Mouse (Mus musculus): Measurements from ENCODE around the gene Pappa.

Gene Pappa

DNA sequence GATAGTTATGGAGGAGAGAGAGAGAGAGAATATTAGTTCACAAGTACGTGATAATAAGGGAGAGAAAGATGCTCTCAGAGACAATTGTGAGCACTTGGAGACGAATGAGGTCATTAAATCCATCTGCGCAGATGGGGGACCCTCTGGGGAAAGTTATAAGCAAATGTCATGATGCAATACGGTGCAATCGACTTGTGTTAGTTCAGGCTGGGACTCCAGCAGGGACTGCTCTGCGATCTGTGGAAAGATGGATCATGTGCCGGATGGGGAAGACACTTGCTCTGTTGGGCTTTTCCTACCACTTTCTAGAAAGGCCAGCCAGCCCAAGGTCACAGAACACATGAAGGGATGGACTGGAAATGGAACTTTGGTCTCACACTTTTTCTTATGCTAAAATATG lies 226.5 kb downstream of the Pappa start:
- DNase-seq, result no peak

DNA sequence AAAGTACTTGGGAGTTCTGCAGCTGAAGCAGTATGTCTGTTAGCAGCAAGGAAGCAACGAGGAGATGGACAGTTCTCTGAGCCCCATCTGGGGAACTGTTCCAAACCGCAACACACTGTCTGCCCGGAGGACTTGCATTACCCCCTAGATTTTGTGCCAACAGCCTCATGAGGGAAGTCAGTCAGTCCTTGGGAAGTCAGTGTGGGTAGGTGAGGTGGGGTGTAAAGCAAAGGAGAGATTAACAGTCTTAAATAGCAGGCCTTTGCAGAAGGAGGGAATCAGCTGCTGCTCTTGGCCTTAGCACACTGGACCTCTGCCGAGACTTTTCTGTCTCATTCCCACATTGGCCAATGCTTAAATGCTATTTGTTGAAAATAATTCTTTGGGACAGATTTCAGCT lies 230.6 kb downstream of the Pappa start:
- no peak for DNase-seq

DNA sequence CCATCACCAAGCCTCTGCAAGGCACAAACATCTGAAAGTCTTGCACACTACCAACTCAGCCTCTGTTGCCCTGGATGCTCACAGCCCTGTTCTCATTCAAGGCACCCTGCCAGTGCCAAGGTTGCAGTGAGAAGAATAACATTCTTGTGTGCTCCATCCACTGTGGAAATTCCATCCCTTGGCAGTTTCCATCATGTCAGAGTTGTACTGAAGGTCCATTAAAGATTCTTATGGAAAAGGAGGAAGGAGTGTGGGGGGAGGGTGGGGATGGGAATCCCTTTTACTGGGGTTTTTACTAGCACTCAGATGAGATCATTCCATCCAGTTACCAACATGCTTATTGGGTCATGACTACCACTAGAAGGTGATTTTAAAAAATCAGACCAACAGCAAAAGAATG lies 243.2 kb downstream of the Pappa start:
- no peak for DNase-seq

DNA sequence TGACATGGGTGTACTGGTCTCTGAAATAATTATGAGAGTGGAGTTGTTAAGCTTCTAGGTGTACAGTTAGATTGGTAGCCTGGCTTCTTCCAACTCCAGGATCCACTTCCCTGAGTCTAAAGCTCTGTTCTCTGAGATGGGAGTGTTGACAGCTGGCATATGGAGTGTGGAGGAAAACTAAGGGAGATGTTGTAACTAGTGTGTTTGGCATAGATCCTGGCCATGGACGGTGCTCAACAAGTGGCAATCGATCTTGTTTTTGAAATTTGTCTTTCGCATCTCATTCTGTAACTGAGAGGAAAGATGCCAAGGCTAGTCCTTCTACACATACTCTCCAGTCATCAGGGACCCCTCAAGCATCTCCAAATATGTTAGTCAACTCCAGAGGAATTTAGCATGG lies 248.8 kb downstream of the Pappa start:
- no peak for DNase-seq

DNA sequence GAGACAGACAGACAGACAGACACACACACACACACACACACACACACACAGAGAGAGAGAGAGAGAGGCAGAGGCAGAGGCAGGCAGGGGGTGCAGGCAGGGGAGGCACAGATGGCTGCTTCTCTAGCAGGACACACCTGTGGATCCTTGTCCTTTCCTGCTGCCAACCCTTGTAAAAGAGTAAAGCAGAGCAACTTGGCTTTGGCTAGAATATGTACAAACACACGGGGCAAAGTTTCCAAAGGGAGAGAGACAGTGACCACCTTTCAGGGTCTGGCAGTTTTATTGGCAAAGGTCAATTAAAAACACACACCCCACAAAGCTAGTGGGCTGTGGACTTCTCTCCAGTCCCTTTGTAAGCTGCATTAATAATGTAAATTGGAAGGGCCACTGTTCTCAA lies 249.9 kb downstream of the Pappa start:
- no peak for DNase-seq

DNA sequence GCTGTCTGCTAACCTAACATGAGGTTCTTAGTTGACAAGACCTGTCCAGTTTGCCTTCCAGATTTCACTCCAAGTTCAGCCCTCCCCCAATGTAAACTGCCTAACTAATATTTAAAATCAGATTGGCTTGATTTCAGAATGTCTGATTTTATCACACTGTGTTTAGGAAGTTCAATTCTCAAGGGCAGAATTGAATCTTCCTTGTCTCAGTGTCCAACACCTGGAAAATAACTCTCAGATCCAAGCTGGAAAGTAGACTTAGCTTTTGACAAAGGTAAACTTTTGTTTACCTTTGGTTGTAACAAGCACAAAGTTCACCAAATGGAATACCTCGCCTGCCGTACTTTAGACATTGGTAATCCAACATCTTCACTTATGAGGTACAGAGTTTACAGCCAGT lies 252.6 kb downstream of the Pappa start:
- DNase-seq, result no peak

DNA sequence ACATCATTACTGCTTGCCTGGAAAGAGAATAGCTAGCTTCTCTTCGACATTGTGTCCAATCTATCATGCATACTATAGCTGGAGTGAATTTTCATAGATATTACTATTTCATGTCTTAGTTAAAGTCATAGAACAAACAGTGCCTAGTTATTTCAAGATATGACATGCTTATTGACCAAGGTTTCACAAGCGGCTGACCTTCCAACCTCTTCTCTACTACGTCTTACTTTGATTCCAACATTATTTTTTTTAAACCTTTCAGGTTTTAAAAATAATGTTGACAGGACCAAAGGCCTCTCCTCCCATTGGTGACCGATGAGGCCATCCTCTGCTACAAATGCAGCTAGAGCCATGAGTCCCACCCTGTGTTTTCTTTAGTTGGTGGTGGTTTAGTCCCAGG lies 255.5 kb downstream of the Pappa start:
- DNase-seq, result no peak

DNA sequence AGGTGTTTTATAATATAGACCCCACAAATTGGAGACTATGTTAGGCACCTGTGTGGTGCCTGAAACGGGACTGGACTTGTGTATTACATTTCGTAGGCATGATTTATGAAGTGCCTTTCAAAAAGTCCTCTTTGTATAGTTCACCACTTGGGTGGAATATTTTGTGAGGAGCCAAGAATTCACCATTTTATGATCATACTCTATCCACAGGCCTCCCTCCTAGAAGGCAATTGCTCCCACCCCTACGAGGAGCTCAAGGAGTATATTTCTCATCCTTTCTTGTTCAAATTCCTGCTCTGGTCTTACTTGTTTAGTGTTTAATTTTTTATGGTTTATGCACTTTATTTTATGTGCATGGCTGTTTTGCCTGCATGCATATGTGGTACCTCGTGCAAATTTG lies 259.1 kb downstream of the Pappa start:
- DNase-seq, result no peak

DNA sequence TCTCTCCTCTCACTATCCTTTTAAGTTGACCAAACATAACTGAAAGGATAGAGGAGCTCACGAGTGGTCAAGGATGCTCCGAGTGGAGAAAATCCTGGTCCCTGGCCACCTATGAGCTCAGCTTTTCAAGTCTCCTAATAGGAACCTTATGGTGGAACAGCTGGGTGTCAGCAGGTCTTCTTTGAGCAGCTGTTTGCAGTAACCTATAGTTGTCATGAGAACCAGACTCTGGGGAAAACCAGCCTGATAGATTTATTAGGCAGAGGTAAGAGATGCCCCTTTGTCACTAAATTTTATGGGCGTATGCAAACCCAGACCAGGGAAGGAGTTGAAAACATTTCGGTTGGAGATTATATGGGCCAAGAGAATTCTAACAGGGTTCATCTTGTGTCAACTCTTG lies 267.0 kb downstream of the Pappa start:
- DNase-seq, result no peak

DNA sequence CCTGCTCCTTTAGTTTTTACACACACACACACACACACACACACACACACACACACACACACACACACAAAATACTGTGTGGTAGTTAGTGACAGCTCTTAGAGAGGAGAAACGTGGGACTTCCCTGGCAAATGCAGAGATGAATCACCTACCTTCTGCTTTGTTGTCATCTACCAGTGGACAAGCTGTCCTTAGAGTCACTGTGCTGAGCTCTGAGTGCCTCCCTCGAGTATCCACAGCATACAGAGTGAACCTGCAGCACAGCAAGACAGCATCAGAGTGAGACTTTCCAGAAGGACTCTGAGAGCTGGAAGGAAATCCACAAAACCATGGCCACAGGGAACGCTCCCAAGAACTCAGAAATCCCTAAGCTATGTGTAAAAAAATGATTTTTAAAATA lies 272.8 kb downstream of the Pappa start:
- DNase-seq, result no peak

DNA sequence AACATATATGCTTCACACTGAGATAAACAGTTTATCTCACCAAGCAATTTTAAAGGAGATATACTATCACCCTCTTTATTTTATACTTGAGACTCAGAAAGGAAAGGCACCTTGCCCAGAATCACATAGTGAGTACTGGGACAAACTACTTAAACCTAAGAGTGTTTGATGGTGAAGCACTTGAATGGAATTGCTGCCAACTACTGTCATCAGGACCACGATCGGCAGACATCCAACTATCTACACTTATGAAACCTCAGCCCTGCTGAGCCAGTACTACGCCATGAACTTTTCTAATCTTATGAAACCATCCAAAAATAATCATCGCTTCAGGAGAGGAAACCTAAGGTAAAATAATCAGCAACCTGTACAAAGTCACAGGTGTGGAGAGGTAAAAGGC lies 275.5 kb downstream of the Pappa start:
- DNase-seq, result no peak

DNA sequence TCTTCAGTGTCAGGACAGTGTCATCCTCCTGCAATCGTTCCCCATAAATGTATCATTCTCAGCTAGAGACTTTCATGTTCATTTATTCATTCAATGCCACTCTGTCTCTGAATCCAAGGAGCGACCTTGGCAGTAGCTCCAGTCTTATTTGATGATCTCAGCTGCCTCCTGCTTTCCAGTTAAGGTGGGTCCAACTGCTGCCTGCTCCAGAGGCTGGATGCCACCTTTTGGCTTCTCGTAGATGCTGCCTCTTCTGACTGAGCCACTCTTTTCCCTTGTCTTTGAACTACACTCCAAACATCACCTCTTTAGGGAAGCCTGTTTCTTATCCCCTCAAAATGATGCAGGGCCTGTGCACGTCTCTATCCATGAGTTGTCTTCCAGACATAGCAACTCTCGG lies 278.3 kb downstream of the Pappa start:
- DNase-seq, result no peak

DNA sequence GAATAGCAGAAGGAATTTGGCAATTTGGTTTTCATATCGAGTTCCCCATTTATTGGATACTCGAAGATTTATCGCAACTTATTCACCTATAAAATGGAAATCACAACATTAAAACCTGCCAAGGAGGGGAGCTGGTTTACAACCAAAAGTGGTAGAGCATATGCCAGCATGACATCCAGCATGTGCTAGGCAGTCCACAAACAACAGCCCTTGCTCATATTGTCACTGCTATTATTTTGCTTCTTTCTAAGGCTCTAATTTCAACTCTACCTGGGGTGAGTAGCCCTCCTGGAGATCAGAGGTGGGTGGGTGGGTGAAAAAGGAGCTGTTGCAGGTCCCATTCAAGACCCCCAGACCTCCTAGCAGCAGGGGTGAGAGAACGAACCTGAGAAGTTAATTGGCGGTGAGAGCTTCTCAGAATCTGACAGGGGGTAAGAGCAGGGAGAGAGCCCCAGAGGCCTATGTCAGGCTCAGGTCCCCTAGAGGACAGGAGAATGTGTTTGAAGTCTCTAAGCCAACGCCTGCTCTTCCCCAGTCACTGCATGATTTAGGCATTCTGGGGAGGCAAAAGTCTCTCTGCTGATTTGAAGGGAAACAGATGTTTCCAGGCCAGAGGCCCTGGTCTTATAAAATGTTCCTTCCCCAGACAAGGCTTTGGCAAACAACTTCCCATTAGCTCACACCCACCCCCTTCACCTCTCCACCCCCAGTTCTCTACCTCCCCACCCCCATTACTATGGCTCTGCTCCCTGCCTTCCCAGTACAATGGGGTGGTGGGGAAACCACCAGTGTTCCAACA lies 279.1 kb downstream of the Pappa start:
- no peak for DNase-seq

Measured in liver (tissue).